Mouse (Mus musculus) spleen, embryonic (tissue): ENCODE data around the gene Gfra1.

Experiments used
- CTCF ChIA-PET: fragments of 350-600 bp; sonication (Branson Sonifier 250); formaldehyde crosslinking; loops from one replicate; lab custom pipeline; 2022; lab: Charles Lee

Gfra1 gene

GRCm38 (mm10) chr19:58396604-58396984 is 59.1 kb downstream of the Gfra1 start:
- CTCF ChIA-PET: no interaction called here

DNA sequence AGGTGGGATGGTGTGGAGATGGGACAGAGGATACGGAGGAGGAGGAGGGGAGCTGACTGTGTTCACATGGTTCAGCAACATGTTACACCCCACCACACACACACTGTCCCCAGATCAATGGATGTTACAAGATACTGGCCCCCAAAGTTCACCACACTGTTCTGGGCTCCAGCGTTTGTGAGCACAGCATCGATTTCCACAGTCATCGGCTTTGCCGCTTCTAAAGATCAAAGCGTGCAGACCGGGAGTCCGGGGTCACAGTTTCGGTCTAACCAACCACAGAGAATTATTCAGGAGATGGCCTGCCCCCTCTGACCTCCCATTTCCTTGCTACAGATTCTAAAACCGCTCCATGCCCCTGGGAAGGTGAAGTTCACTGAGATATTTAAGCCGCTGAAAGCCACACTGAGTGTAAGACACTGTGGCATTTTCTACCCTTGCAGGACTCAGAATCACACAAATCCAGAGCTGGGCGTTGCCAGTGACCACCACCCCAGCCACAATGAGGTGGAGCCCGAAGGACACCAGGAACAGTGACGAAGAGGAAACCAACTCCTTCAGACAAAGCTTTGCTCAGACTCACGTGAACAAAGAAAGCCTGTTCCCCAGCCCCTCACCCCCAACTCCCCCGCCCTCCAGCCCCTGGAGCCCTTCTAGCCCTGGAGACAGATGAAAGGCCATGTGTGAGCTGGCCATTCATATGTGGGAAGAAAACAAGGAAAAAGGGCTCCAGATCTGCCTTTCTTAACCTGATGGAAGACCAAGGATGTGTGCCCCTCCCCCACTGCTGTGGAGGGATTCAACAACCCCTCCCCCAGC is 59.7 kb downstream of the Gfra1 start:
- CTCF ChIA-PET: no interaction called here

DNA sequence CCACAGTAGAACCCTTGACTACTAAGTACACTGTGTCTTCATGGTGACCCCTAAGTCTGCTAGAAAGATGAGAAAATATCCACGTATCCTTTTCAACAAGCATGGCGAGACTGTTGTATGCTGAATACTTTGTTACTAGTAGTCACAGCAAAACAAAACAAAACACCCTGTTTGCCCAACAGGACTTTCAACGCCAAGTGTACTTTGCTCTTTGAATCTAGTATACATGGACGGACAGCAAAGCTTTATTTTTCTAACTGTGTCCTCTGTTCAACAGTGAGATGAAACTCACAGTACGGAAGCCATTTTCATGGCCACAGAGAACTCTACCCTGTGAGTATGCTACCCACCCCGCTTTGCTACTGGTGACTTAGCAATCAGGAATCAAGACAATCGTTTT is 62.6 kb downstream of the Gfra1 start:
- CTCF ChIA-PET: no interaction called here

DNA sequence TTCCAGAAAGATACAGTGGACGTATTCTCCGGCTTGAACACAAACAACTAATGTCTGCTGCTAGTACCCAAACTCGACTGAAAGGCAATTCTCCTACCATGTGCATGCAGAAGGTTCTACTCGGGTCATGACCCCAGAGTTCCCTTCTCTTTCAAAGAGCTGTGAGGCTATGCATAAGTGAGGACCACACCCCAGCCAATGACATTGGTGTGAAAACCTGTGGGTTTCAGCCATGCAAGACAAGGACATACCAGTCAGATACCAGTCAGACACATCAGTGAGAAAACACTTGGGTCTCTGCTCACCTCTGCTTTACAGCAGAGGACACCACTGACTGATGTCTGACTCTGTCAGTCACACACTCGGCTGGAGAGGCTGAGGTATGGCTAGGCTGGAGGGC is 63.9 kb downstream of the Gfra1 start:
- CTCF ChIA-PET: no interaction called here

- CTCF ChIA-PET: no interaction called here
Measured at GRCm38 (mm10) chr19:58389466-58389865, 66.2 kb downstream of the Gfra1 start.

DNA sequence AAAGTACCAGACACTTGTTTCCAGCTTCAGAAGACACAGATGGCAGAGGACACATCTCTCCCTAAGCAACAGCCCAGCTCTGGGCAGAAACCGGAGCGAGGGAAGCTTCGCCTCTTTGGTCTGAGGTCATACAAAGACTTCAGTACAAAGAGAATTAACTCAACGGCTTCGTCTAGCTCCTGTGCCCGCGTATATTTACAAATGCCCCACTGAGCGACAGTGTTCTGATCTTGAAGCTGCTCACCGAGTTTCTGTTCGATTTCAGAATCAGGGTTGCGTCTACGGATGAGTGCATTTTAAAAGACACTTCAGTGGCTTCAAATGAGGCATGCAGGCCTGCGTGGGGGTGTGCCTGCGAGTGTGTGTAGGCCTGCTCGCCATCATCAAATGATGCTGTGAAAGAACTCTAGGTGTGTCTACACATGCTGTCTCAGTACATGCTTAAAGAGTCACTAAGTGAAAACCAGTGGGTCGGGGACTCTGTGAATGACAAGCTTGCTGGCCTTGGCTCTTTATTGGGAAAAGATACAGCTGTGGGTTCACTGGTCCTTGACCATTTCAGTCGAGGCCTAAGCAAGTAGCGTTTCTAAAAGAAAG is 66.8 kb downstream of the Gfra1 start:
- CTCF ChIA-PET: no interaction called here

GRCm38 (mm10) chr19:58383273-58383672 is 72.4 kb downstream of the Gfra1 start:
- CTCF ChIA-PET: no interaction called here

DNA sequence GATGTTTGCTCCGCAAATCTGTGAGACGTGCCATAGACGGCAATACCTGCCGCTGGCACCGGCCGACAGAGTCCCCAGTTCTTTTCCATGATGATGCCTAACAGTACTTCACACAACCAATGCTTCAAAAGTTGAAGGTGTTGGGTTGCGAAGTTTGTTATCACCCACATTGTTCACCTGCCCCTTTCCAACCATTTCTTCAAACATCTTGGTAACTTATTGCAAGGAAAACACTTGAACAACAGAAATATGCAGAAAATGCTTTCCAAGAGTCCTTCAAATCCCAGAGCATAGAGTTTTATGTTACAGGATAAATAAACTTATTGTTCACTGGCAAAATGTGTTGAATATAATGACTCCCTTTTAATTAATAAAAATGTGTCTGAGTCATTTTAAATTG is 73.2 kb downstream of the Gfra1 start:
- CTCF ChIA-PET: no interaction called here

GRCm38 (mm10) chr19:58377969-58378368 is 77.7 kb downstream of the Gfra1 start:
- CTCF ChIA-PET: no interaction called here

DNA sequence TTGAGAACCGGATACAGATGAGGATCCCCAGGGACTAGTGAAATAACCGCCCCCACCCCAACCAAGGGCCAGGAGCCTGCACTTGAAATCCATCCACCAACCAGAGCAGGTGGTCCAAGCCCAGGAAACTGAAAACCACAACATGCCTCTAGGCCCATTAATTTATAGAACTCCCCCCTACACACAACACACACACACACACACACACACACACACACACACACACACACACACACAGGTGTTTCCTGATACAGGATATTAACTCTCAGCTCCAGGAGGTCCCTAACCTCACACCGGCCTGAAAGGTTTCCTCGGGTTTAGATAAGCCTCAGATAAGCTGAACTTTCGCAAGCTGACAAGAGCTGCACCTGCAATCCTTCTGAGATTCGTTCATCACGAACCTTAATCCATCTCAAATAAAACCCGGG is 79.0 kb downstream of the Gfra1 start:
- CTCF ChIA-PET: no interaction called here

GRCm38 (mm10) chr19:58374648-58375047 is 81.1 kb downstream of the Gfra1 start:
- CTCF ChIA-PET: no interaction called here

DNA sequence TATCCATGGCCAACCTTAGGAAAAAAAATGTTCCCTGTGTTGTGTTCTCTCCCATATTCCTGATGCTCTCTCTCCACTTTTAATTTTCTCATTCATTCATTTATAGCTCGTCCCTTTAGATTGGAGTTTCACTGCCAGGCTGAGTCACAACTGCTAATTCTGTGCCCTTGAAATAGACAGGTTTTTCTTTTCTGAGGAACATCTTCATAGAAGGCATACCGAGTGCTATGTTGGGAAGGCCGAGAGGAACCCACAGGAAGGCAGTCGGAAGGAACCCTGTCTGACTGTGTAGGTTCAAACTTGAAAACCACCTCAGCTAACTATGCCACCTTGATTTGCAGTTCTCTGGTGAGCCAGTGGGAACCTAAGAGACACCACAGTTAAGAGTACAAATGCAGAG is 81.6 kb downstream of the Gfra1 start:
- CTCF ChIA-PET: no interaction called here

DNA sequence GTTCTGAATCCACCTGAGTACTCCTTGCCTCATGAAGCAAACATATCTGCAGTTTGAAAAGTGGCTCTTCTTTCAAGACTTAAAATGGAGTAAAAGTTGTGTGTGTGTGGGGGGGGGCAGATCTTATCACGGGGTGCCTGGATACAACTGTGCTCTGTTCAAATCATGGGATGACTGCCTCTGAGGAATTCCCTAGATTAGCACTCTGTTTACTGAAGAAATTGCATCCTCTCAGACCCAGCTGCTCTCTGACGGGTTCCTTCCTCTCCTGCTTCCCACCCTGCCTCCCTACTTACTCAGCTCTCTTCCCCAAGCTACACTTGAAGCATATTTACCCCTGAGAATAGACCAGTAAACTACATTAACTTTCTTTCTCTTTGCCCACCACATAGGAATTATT is 87.2 kb downstream of the Gfra1 start:
- CTCF ChIA-PET: no interaction called here

DNA sequence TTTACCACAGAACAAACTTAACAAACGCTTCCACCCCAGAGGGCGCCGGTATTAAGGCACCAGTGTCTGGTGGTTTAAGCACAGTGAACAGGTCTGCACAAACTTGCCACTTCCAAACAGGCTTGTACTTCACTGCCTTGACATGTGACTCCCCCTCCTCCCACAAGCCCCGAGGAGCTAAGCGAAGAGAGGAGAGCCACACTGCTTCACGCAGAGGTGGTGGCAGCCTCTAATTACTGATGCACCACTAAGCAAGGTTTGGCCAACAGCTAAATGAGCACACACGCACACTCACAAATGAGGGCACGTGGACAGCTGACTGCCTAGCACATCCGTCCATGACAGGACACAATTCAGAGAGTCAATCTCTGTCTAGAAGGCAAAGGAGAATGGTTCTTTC is 91.0 kb downstream of the Gfra1 start:
- CTCF ChIA-PET: no interaction called here

DNA sequence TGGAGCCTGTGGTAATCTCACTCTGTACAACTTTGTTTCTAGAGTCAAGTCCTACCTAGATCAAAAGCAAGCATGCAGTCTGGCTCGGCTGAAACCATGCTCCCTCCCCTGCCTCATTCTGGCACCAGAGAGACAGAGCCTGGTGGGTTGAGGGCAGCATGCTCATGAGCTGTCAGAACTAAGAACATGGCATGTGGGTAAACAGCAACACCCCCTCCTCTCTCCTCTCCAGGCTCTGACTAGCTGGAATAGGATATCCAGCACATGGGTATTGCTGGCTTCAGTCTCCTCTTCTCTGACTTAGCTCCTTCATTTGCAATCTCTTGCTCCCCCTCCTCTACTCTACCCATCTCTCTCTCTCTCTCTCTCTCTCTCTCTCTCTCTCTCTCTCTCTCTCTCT is 94.7 kb downstream of the Gfra1 start:
- CTCF ChIA-PET: no interaction called here

DNA sequence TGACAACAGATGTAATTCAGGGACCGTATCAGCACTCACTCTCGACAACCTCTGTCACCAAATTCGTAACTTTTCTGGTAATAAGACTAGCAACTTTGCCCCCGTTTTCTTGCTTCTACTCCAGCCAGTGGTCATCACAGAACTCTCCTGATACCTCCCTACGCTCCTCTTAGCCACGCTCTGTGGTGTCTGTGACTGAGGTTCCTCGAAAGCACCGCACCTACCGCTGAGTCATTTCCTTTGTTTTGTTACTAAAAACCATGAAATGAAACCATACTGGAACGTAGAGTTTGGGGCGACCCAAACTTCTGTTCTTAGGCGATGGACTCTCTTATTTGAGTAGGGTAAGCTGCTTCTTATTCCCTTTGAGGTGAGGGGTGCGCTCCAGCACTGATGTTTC is 97.6 kb downstream of the Gfra1 start:
- CTCF ChIA-PET: no interaction called here

- CTCF ChIA-PET: no interaction called here
Measured at GRCm38 (mm10) chr19:58353953-58354352, 101.8 kb downstream of the Gfra1 start.

DNA sequence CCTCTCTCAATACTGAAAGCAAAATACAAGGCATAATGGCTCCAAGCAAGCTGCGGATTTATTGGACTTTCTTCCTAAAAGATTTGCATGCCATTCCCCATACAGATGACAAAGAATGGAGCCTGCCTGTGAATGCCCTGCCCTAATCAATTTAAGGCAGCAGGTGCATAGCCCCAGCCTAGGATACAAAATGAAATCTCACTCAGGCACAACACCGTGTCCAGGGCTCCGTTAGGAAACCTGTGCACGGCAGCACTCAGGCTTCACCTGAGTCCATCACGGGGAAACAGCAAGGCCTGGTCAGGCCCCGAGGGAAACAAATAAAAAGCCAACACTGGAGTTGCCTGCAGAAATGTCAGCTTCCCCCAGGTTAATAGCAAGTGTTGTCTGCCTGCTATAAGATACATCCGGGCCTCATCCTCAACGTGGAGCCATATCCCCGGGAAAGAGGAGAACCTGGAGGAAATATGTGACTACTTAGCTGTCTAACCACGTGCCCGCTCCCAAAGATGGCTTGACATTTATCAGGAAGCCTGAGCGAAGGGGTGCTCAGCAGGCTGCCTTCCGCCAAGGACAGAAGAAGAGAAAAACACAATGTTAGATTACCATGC is 102.3 kb downstream of the Gfra1 start:
- CTCF ChIA-PET: no interaction called here

DNA sequence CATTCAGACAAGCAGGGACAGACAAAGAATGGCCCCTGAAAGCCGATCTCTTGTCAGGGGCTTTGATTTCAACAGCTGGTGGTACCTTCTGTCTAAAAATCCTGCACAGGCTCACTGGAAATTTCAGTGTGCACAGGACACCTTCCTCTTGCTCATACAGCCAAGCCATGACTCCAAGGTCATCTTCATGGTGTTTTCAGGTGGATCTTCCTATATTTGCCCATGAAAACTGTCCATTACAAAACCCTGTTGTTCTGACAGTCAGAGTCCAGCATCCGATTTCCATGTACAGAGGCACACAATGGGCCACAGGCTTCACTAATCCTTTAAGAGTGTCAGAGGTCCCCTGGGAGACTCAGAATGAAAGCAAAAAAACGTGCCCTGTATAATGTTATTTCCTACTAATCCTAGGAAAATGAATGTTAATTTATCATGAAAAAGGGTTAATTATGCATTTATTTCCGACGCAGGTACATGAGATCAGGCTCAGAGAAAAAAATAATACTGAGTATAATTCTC is 105.8 kb downstream of the Gfra1 start:
- CTCF ChIA-PET: no interaction called here

- CTCF ChIA-PET: interaction anchor here (0.6 kb wide), 1 partner anchor 108 kb away, joined by 3 read pairs; no protein-coding TSS in a partner anchor
Measured at GRCm38 (mm10) chr19:58345137-58345536, 110.6 kb downstream of the Gfra1 start.

DNA sequence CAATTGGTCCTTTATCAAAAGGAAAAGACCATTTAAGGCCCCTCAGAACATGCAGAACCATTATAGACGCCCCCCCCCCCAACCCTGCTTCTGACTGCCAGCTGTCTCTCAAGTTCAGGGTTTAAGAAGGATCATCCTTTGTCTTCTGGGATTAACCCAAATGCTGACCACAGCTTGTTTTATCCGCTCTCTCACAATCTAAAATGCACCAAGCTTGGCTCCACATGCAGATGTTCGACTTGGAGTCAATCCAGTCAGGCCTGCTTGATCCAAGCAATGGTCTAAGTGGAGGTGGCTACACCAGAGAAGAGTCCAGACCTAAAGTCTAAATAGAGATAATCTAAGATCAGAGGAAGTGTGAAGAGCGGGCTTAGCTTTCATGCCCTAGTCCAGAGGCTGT is 114.4 kb downstream of the Gfra1 start:
- CTCF ChIA-PET: no interaction called here

DNA sequence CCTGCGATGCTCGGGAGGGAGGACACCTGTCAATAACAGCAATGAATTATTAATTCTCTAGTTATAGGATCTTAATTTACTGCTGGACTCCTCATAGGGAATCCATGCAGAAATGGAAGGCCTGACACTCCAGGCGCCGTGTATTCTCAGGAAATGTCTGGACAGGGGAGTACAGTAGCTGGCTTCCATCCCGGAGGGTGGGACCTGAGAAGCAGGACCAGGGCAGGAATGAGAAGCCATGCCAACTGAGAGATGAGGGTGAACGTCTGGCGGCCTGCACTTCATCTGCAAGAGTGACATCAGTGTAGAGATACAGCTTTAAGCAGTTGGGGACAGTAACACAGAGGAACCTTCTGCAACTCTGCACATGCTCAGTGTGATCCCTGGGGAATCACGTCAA is 115.5 kb downstream of the Gfra1 start:
- CTCF ChIA-PET: no interaction called here

- CTCF ChIA-PET: no interaction called here
Measured at GRCm38 (mm10) chr19:58336802-58337201, 118.9 kb downstream of the Gfra1 start.
